Mouse (Mus musculus) mesoderm, embryonic 11.5 days (tissue): ENCODE data around the gene Etv4.

ENCODE experiments used
- DNase-seq: peaks from one replicate; pipeline ENCODE4 v3.0.0-alpha.2; 2012; ENCODE audit warnings: low read depth, low spot score

The Etv4 gene

GRCm38 (mm10) chr11:101785143-101785851 is at the start of gene Etv4:
TSS of gene Etv4 (minus strand) at chr11:101785371.
- DNase-seq = peak; percentile 95

- DNase-seq = peak; percentile 57
These were observed 46.8 kb upstream of the Etv4 start for GRCm38 (mm10) chr11:101832001-101832400.

- peak; percentile 18 for DNase-seq
These were observed 45.4 kb upstream of the Etv4 start for GRCm38 (mm10) chr11:101830616-101831015.

- DNase-seq = peak; percentile 76
These were observed 44.9 kb upstream of the Etv4 start for GRCm38 (mm10) chr11:101830112-101830511.

- no peak for DNase-seq
These were observed 43.5 kb upstream of the Etv4 start for GRCm38 (mm10) chr11:101828718-101829117.

- no peak for DNase-seq
These were observed 38.0 kb upstream of the Etv4 start for GRCm38 (mm10) chr11:101823210-101823609.

- peak; percentile 39 for DNase-seq
These were observed 35.7 kb upstream of the Etv4 start for GRCm38 (mm10) chr11:101820899-101821298.

GRCm38 (mm10) chr11:101819853-101820252 is 34.7 kb upstream of the Etv4 start:
- DNase-seq = no peak

GRCm38 (mm10) chr11:101815103-101816085 is 30.2 kb upstream of the Etv4 start:
- peak; percentile 87 for DNase-seq

- peak; percentile 92 for DNase-seq
These were observed 29.4 kb upstream of the Etv4 start for GRCm38 (mm10) chr11:101814375-101815102.

GRCm38 (mm10) chr11:101813259-101813658 is 28.1 kb upstream of the Etv4 start:
- DNase-seq = peak; percentile 81

GRCm38 (mm10) chr11:101809060-101809828 is 24.1 kb upstream of the Etv4 start:
- DNase-seq = no peak

GRCm38 (mm10) chr11:101807266-101807665 is 22.1 kb upstream of the Etv4 start:
- DNase-seq = no peak

- DNase-seq = no peak
These were observed 21.6 kb upstream of the Etv4 start for GRCm38 (mm10) chr11:101806741-101807140.

- DNase-seq = no peak
These were observed 20.0 kb upstream of the Etv4 start for GRCm38 (mm10) chr11:101805113-101805704.

- DNase-seq = no peak
These were observed 16.2 kb upstream of the Etv4 start for GRCm38 (mm10) chr11:101801386-101801785.

GRCm38 (mm10) chr11:101798083-101798482 is 12.9 kb upstream of the Etv4 start:
- DNase-seq = no peak

- DNase-seq = no peak
These were observed 12.2 kb upstream of the Etv4 start for GRCm38 (mm10) chr11:101797355-101797754.

- DNase-seq = no peak
These were observed 5.8 kb upstream of the Etv4 start for GRCm38 (mm10) chr11:101790811-101791526.

GRCm38 (mm10) chr11:101787432-101787831 is 2.3 kb upstream of the Etv4 start:
- no peak for DNase-seq
